Mouse (Mus musculus): Measurements from ENCODE around the gene Vcan.

DNA sequence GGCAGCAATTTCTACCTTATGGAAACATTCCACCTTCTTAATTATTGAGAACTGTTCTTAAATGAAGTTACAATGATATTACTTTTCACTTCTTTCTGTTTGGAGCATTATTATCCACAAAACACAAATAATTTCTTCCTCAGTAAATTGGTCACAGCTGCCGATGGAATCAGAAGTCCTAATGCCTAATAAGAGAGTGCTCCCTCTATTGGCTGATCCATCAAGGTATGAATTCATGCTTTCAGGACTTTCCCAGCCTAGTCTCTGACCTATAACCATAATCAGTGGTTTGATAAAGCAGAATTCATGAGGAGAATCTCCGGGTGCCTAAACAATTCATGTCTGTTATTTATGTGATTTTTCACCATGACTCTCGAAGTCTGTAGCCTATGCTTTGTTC, 123.2 kb downstream of the Vcan start:
- TF ChIP-seq POLR2A (IDR thresholded peaks at IDR 0.05; ENCODE audit: borderline replicate concordance, extremely low read depth, low read depth, low read length) (no peak), CTCF (IDR thresholded peaks at IDR 0.05; ENCODE audit: insufficient read depth, low read length) (no peak)

Measured in lung, adult 2 months (tissue).